In the genomic region with DNA sequence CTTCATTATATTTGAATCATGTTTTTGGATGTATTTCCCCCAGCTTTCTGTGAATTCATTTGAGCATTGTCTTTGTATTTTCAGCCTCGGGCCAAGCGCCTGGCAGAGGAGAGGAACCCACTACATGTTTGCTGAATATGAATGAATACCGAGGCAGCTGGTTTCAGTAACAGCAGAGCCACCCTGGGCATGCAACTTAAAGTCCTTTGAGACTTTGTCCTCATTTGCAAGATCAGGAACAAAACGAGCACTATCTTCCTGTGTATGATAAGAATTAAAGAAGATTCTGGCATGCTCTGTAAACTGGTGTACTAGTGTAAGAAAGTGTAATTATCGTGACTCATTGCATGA, we compare ENCODE assay signal across 11 mouse cellular contexts.
DNase-seq lines count a peak whose midpoint lies in the region; ATAC-seq lines count a peak whose summit lies in the region.
"Had no signal": no experiment of that assay in that cellular context is flagged by ENCODE, and none has a peak within 500 bp of the region (broad histone marks: within the 10 kb centered on the region; RNA-seq: fewer than 3 reads in every experiment).

No protein-coding gene starts in this region.

- no peaks in the 10 kb centered on the region for H3K36me3 ChIP-seq in hindbrain, embryonic 12.5 days
- H3K36me3 ChIP-seq: heart, embryonic 10.5 days; lung, embryonic 15.5 days had no signal

- H3K4me1 ChIP-seq in hindbrain, embryonic 12.5 days = peaks cover 21% of the 10 kb centered on the region
- H3K4me1 ChIP-seq: heart, embryonic 10.5 days; lung, embryonic 15.5 days had no signal

- peak; percentile 72 for ATAC-seq in hindbrain, embryonic 12.5 days (ENCODE audit: low FRiP score)
- ATAC-seq in granulocyte monocyte progenitor cell, adult 5-6 weeks (replicated peaks; ENCODE audit: poor library complexity, severe bottlenecking) = no peak

- peak; percentile 37 to 38 for DNase-seq in frontal cortex, postnatal 10 days (ENCODE audit: low spot score in 2 of 2)
- no peak for DNase-seq in frontal cortex, postnatal 25 days (ENCODE audit: low spot score in 2 of 2)
- DNase-seq in left cerebral cortex, postnatal 14 days (ENCODE audit: low spot score in 2 of 2) = peak; percentile 55 to 59
- DNase-seq in right cerebral cortex, postnatal 4 days = peak; percentile 25
- no peak for DNase-seq in lung, postnatal 4 days
- no peak for DNase-seq in heart, adult 9 months (ENCODE audit: low spot score in 2 of 2)
- DNase-seq: kidney, adult 8-10 months had no signal

- H3K27ac ChIP-seq in hindbrain, embryonic 12.5 days = peak overlapping the region; percentile 80
- H3K27ac ChIP-seq: heart, embryonic 10.5 days; lung, embryonic 15.5 days had no signal

- H3K9ac ChIP-seq in hindbrain, embryonic 12.5 days = no peak overlapping the region
- H3K9ac ChIP-seq: lung, embryonic 15.5 days had no signal

- 46% methylated on average over 5 of the region's 5 CpGs for WGBS in hindbrain, embryonic 12.5 days

- no peaks in the 10 kb centered on the region for H3K27me3 ChIP-seq in hindbrain, embryonic 12.5 days
- H3K27me3 ChIP-seq: lung, embryonic 15.5 days had no signal

- H3K9me3 ChIP-seq in hindbrain, embryonic 12.5 days (replicated peaks) = no peaks in the 10 kb centered on the region
- H3K9me3 ChIP-seq: heart, embryonic 10.5 days; lung, embryonic 15.5 days had no signal

- H3K4me2 ChIP-seq in hindbrain, embryonic 12.5 days (replicated peaks) = peak overlapping the region; percentile 36; the same call in 1 of the 2 replicates
- H3K4me2 ChIP-seq: lung, embryonic 15.5 days had no signal

- intact Hi-C loops in left cerebral cortex, postnatal 14 days (cut with DNase I) = loop anchor here (2.0 to 5.0 kb wide), 4 partner anchors 36 to 265 kb away; a partner anchor contains a TSS

- H3K4me3 ChIP-seq in hindbrain, embryonic 12.5 days = no peak overlapping the region
- H3K4me3 ChIP-seq: heart, embryonic 10.5 days; lung, embryonic 15.5 days had no signal

Comparison
In these comparisons a context has a peak if more than half of its experiments do, and no peak if none do; other contexts are left out.
1. DNase-seq: peak in frontal cortex, postnatal 10 days (2 of 2), left cerebral cortex, postnatal 14 days (2 of 2) and right cerebral cortex, postnatal 4 days (single experiment); none in frontal cortex, postnatal 25 days (0 of 2), lung, postnatal 4 days (0 of 2) and heart, adult 9 months (0 of 2).